Mouse (Mus musculus) urinary bladder, postnatal 36 days (tissue): Measurements from ENCODE around the gene Pih1d1.
A peak's percentile ranks its signal among the peaks of the same experiment; 100 is the strongest.

Experiments
- DNase-seq, 2 experiments: peaks; one replicate each; pipeline ENCODE4 v3.0.0; 2022; ENCODE audit warnings: low spot score in 2 of 2, mixed read lengths in 1 of 2

The Pih1d1 gene

DNA sequence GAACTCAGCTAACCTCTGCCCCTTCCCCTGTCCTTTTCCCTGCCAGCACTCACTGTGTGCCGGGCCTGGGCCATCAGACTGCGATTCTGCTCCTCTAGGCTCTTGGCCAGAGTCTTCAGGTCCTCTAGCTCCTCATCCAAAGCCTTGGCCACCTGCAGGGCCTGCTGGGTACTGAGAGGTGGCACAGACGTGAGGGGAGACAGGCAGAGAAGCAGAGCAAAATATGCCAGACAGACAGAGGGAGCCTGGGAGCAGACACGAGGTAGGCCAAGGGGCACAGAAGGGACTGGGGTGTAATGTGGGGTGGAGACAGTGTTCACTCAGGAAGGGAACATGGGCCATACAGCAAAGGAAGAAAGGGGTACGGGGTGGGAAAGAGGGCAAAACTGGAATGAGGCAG, 39.3 kb downstream of the Pih1d1 start:
- DNase-seq, result no peak

DNA sequence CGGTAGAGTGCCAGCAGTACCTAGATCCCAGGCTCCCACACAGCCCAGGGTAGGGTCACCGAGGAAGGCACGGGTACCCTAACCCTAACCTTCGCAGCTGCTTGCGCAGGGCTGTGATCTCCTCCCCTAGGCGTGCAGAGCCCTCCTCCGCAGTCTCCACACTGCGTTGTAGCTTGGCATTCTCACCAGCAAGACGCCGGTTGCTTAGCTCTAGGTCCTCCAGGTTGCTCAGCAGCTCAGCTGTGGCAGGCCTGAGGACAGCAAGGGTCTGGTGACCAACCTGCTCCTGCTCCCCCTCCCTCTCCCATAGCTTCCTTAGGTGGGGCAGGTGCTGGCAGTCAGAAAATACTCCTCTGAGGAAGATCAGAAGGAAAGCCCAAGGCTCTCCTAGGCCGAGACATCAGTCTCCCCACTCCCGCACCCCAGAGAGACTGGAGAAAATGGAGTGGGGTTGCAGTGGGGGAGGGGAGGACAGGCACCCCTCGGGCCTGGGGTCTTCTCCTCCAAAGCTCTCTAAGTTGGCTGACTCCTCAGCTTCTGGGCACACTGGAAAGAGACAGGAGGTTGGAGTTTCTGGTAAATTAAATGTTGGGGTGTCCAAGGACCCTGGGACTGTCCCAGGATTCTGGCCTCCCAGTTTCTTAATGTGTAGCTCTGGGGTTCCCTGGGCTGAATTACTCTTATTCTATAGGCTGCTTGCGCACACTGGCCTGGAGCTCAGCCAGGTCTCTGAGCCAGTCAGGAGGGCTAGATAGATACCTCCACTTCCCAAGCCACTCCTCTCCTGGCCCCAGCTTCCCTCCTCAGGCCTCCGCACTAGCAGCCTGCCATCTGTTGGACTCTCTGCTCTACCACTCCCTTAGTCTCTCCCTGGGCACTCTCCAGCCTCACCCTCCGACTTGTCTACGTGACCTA, 40.0 kb downstream of the Pih1d1 start:
- DNase-seq, result no peak

DNA sequence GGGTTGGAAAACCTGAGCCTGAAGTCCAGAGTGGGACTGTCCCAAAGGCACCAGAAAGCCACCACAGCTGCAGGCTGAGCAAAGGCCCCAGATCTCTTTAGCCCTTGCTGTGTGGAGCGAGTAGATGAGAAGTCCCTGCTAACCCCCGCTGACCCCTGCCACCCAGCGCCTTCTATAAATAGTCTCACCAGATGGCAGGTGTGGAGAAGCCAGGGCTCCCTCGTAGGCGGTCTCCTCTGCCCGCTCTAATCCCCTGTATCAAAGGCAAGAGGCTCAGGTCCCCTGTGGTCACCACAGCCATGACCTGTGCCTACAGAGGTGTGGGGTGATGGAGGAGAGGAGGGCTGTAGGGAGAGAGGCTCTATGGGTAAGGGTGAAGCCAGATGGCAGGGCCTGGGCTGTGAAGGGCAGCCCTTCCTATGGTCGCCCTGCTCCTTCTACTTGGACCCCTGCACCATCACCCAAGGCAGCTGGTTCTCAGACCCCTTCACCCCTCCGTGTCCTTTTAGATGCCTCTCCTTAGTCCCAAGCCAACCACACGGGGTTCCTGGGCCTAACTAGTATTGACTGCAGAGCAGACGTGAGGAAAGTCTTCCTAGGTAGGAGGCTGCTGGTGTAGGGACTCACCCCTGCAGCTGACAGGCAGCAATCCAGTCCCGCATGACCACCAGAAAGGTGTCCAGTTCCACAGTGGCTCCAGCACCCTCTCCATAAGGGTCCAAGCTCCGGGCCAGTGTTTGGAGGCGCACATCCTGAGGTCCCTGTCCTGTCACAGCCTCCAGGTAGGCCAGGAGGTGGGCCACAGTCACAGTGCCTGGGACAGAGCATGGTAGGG, 41.5 kb downstream of the Pih1d1 start:
- DNase-seq, result no peak

DNA sequence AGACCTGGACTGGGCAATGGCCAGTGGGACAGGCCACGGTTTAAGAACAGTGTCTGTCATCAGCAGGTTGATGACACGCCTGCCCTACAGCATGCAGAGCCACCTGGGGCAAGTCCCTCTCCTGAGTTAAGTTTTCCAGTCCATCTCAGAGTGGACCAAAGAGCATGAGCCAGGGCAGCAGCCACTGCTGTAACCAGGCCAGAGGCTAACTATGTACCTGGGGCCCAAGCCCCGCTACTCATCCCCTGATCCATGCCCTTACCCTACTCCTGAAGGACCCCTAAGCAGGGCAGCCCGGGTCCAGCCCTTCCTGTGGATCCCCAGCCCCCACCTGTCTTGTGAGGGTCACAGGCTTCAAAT, 42.1 kb downstream of the Pih1d1 start:
- no peak for DNase-seq

DNA sequence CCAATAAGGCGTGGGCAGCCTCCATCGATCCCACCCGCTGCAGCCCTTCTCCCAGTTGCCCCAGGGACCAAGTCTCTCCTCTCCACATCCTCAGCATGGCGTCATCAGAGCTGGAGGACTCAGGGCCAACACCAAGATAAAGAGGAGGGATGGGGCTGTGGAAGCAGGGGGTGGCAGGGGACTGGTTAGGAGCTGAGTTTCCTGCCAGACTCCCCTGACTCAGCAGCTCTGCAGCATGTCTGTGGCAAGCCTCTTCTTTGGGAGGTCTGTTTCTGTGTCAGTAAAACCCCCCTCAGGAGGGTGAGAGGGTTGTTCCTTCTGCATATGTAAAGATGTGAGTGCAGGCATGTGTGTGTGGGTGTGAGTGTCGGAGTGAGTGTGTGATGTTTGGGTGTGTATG, 42.9 kb downstream of the Pih1d1 start:
- no peak for DNase-seq

DNA sequence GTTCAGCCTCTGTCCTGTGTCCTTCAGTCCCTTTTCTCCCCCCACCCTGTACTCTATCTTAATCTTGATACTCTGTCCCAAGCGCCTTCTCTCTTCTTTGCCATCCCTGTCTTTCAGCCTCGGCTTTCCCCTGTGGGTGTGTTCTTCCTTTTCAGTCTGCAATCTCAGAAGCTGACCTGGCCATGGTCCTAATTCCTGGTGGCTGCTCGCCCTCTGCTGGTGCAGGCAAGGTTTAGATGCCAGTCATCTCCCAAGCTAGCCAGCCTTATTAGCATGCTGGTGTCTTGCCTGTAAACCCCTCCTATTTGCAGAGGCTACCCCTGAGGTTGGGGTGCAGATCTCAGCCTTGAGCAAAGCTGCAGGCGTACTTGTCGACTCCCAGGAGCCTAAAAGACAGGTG, 44.3 kb downstream of the Pih1d1 start:
- peak; percentile 59 to 76 for DNase-seq

DNA sequence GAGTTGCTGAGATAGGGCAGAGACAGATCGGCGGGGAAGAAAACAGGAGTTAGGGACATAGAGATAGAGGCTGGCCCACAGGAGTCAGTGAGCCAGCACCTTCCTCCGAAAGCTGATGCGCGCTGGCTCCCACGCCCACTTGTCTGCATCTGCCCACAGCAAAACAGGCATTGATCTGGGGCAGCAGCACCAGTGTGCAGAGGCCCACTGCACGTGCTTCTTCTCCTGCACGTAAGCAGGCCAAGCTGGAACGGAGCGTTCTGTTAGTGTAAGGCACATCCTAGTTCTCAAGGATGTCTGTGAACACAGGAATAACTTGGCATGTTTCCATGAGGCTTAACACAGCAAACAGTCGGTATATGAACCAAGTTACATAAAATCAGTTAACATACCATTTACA, 44.9 kb downstream of the Pih1d1 start:
- DNase-seq, result no peak

DNA sequence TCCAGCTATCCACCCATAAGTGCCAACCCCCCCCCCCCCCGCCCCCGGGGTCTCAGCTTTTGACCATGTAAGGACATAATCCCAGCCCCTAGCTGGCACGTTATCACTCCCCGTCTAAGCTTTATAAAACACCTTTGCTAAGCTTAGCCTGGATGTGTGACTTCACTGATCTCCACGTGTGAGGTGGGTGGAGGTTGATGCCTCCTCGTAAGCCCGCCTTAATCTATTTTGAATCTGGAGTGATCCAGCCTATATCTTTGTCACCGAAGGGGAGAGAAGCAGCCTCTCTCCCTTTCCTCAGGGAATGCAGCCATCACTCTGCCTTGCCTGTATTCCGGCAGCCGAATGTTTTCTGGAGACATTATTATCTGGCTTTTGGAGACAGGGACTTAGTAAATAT, 48.6 kb downstream of the Pih1d1 start:
- DNase-seq, result no peak

DNA sequence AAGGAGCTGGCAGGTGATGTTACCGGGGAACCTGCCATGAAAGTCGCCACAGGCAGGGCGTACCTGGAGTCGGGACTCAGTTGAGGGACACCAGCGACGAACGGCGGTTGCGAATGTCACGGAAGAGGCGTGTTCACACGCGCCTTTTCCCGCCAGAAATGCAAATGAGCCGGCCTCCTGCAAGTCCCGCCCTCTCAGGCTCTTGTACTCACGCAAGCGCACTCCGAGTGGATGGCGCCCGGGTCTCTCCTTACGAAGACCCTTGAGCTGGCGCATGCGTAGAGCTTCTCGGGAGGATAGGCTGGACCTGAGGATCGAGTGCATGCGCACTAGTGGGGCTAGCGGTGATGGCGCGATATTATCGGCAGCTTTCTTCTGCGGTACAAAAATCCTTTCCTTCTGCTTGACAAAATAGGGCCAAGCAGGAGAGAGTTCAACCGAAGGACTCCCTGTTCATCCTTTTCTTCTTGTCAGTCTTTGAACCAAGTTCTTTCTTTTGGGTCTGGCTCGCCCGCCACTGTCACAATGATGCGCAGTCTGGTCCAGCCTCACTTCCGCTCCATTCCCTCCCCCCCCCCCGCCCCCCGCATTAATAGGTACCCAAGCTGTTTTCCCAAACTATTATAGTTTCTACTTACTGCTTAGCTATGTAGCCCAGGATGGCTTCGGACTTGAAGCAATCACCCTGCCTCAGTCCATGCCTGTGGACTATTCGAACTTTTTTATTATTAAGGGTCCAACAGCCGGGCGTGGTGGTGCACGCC, 50.5 kb downstream of the Pih1d1 start, which contains the start of gene Ccdc155:
Gene Ccdc155, minus strand, starts transcription at position 513 of the 764 bp plus-strand sequence.
- peak; percentile 52 to 83 for DNase-seq

DNA sequence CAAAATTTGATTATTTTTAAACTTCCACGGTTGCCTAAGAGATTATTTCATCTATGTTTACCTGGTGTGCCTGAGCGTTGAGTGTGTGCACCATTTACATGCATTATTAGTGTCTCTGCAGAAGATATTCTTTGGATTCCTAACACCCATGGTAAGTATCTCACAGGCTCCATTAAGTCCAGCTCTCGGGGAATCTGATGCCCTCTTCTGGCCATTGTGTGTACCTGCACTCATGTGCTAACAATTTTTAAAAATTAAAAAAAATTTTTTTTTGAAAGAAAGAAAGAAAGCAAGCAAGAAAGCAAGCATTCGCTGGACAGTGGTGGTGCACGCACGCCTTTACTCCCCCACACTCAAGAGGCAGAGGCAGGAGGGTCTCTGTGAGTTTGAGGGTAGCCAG, 54.2 kb downstream of the Pih1d1 start:
- no peak for DNase-seq
